Mouse (Mus musculus) bone marrow macrophage, adult 2 months (primary cell): ENCODE data around the gene Dnajb8.

Experiments used
- CTCF ChIP-seq: IDR thresholded peaks from 2 replicates; pipeline ENCODE4 v1.5.1; 2012; ENCODE audit warnings: low read depth, mild to moderate bottlenecking, low read length, moderate library complexity
- POLR2A ChIP-seq: IDR thresholded peaks from 2 replicates; pipeline ENCODE4 v1.6.1; 2012; ENCODE audit warnings: mild to moderate bottlenecking, low read depth, low read length, borderline replicate concordance

DNA sequence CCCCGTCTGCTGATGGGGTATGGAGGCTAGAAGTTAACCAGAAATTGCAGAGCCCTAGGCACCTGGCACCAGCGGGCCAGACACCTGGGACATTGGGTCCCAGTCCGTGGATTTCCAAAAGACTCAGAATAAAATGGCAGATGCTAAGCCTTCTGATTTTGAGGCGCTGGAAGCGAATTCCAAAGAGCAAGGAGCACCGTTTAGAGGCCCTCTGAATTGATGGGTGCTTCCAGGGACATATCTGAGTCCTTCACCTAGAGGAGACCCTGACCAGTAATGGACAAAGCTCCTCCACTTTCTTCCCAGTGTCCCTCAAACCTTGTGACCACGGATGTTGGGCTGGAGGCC is 27.1 kb upstream of the Dnajb8 start:
- TF ChIP-seq POLR2A (no peak), CTCF (no peak)
